Mouse (Mus musculus) E14TG2a.4 (cell line): ENCODE results near the gene B3gntl1.

Experiments used
- H3K27me3 ChIP-seq: 2 replicates; pipeline ENCODE4 v1.6.1; 2014; ENCODE audit warnings: low read length, control low read depth; ENCODE audit not compliant: insufficient read depth
- H3K36me3 ChIP-seq: 2 replicates; pipeline ENCODE4 v1.6.1; 2014; ENCODE audit warnings: low read length, control low read depth; ENCODE audit not compliant: insufficient read depth
- H3K4me1 ChIP-seq: replicated peaks from 2 replicates; pipeline ENCODE4 v1.6.1; 2014; ENCODE audit warnings: low read depth, low read length, control low read depth
- H3K4me3 ChIP-seq: replicated peaks from 2 replicates; pipeline ENCODE4 v1.5.1; 2014; ENCODE audit warnings: mild to moderate bottlenecking, low read length
- H3K9me3 ChIP-seq: 2 replicates; pipeline ENCODE4 v1.6.1; 2014; ENCODE audit warnings: low read length, control low read depth
- CTCF ChIP-seq: conservative IDR thresholded peaks from 2 replicates; pipeline ENCODE4 v1.5.1; 2014; ENCODE audit warnings: low read length
- NANOG ChIP-seq: IDR thresholded peaks from 2 replicates; pipeline ENCODE4 v1.6.1; 2014; ENCODE audit warnings: borderline replicate concordance, low read length, mixed read lengths
- POU5F1 ChIP-seq: IDR thresholded peaks from 2 replicates; pipeline ENCODE4 v1.6.1; 2014; ENCODE audit warnings: low read length, borderline replicate concordance

The B3gntl1 gene

GRCm38 (mm10) chr11:121648166-121648565 is 24.8 kb downstream of the B3gntl1 start:
- TF ChIP-seq CTCF, result no peak
- no peak for TF ChIP-seq NANOG
- TF ChIP-seq POU5F1, result no peak
- H3K4me3 ChIP-seq, result no peak overlapping the region

GRCm38 (mm10) chr11:121647321-121647720 is 25.6 kb downstream of the B3gntl1 start:
- Histone ChIP-seq H3K4me3 (no peak overlapping the region), H3K27me3 (no peaks in the 10 kb centered on the region), H3K9me3 (no peaks in the 10 kb centered on the region), H3K4me1 (peaks cover 6% of the 10 kb centered on the region), H3K36me3 (peaks cover 90% of the 10 kb centered on the region)
- TF ChIP-seq POU5F1, result no peak
- TF ChIP-seq CTCF, result no peak
- TF ChIP-seq NANOG, result no peak

More at GRCm38 (mm10) chr11:121648166-121648565, 24.8 kb downstream of the B3gntl1 start:
- H3K36me3 ChIP-seq, result peaks cover 87% of the 10 kb centered on the region
- no peaks in the 10 kb centered on the region for H3K9me3 ChIP-seq
- H3K27me3 ChIP-seq, result no peaks in the 10 kb centered on the region
- H3K4me1 ChIP-seq, result peaks cover 3% of the 10 kb centered on the region

GRCm38 (mm10) chr11:121645394-121645793 is 27.6 kb downstream of the B3gntl1 start:
- H3K27me3 ChIP-seq, result no peaks in the 10 kb centered on the region

GRCm38 (mm10) chr11:121641501-121642145 is 31.3 kb downstream of the B3gntl1 start:
- Histone ChIP-seq H3K9me3 (no peaks in the 10 kb centered on the region), H3K4me1 (peaks cover 23% of the 10 kb centered on the region), H3K36me3 (peaks cover 89% of the 10 kb centered on the region), H3K27me3 (no peaks in the 10 kb centered on the region), H3K4me3 (no peak overlapping the region)
- TF ChIP-seq POU5F1 (no peak), CTCF (no peak), NANOG (no peak)

More at GRCm38 (mm10) chr11:121645394-121645793, 27.6 kb downstream of the B3gntl1 start:
- peaks cover 23% of the 10 kb centered on the region for H3K4me1 ChIP-seq
- H3K4me3 ChIP-seq, result no peak overlapping the region
- TF ChIP-seq POU5F1 (no peak), NANOG (no peak)
- H3K36me3 ChIP-seq, result peaks cover 86% of the 10 kb centered on the region
- H3K9me3 ChIP-seq, result no peaks in the 10 kb centered on the region

GRCm38 (mm10) chr11:121636646-121637045 is 36.3 kb downstream of the B3gntl1 start:
- Histone ChIP-seq H3K4me1 (peaks cover 11% of the 10 kb centered on the region), H3K9me3 (no peaks in the 10 kb centered on the region), H3K4me3 (no peak overlapping the region), H3K36me3 (peaks cover 90% of the 10 kb centered on the region), H3K27me3 (no peaks in the 10 kb centered on the region)
- TF ChIP-seq CTCF (no peak), POU5F1 (no peak), NANOG (no peak)

GRCm38 (mm10) chr11:121631410-121631809 is 41.5 kb downstream of the B3gntl1 start:
- Histone ChIP-seq H3K27me3 (no peaks in the 10 kb centered on the region), H3K9me3 (no peaks in the 10 kb centered on the region)

GRCm38 (mm10) chr11:121630406-121630805 is 42.5 kb downstream of the B3gntl1 start:
- H3K4me3 ChIP-seq, result no peak overlapping the region
- no peaks in the 10 kb centered on the region for H3K4me1 ChIP-seq
- H3K27me3 ChIP-seq, result no peaks in the 10 kb centered on the region
- no peaks in the 10 kb centered on the region for H3K9me3 ChIP-seq
- TF ChIP-seq CTCF, result peak; percentile 47
- TF ChIP-seq POU5F1, result no peak
- H3K36me3 ChIP-seq, result peaks cover 96% of the 10 kb centered on the region

More at GRCm38 (mm10) chr11:121631410-121631809, 41.5 kb downstream of the B3gntl1 start:
- Histone ChIP-seq H3K36me3 (peaks cover 96% of the 10 kb centered on the region), H3K4me3 (no peak overlapping the region), H3K4me1 (no peaks in the 10 kb centered on the region)
- TF ChIP-seq POU5F1 (no peak), CTCF (no peak), NANOG (no peak)

- no peak for TF ChIP-seq CTCF
- Histone ChIP-seq H3K9me3 (no peaks in the 10 kb centered on the region), H3K27me3 (no peaks in the 10 kb centered on the region), H3K4me1 (no peaks in the 10 kb centered on the region), H3K4me3 (no peak overlapping the region), H3K36me3 (peaks cover 97% of the 10 kb centered on the region)
These were observed 43.4 kb downstream of the B3gntl1 start for GRCm38 (mm10) chr11:121629529-121629928.

GRCm38 (mm10) chr11:121627521-121627920 is 45.4 kb downstream of the B3gntl1 start:
- TF ChIP-seq CTCF (no peak), NANOG (no peak), POU5F1 (no peak)
- Histone ChIP-seq H3K4me3 (no peak overlapping the region), H3K4me1 (no peaks in the 10 kb centered on the region), H3K36me3 (peaks cover 100% of the 10 kb centered on the region), H3K27me3 (no peaks in the 10 kb centered on the region), H3K9me3 (no peaks in the 10 kb centered on the region)
